Mouse (Mus musculus) ES-CJ7 (cell line): Measurements from ENCODE around the gene Gm10521.
"Not testable (repeated sequence)": the region's sequence is repeated elsewhere in the genome, so short reads cannot be mapped to it uniquely, and the experiment has no call there.

Source experiments
- DNase-seq: peaks from one replicate; pipeline ENCODE4 v3.0.0; 2011; ENCODE audit warnings: low read depth, low spot score

Gm10521 gene

GRCm38 (mm10) chr1:171895364-171895763, at the start of gene Gm10521:
Gm10521 (plus strand) TSS chr1:171895664.
- DNase-seq: not testable (repeated sequence)

- no peak for DNase-seq
Measured at GRCm38 (mm10) chr1:171848201-171848600, 47.3 kb upstream of the Gm10521 start.

GRCm38 (mm10) chr1:171848757-171849156, 46.7 kb upstream of the Gm10521 start:
- DNase-seq: no peak

GRCm38 (mm10) chr1:171849454-171849853, 46.0 kb upstream of the Gm10521 start:
- no peak for DNase-seq

- DNase-seq: no peak
Measured at GRCm38 (mm10) chr1:171865467-171865866, 30.0 kb upstream of the Gm10521 start.

GRCm38 (mm10) chr1:171886989-171887388, 8.5 kb upstream of the Gm10521 start:
- DNase-seq: peak; percentile 42

- DNase-seq: peak; percentile 80
Measured at GRCm38 (mm10) chr1:171904011-171904410, 8.5 kb downstream of the Gm10521 start.

GRCm38 (mm10) chr1:171915638-171916458, 20.4 kb downstream of the Gm10521 start:
- no peak for DNase-seq

- no peak for DNase-seq
Measured at GRCm38 (mm10) chr1:171917305-171918039, 22.0 kb downstream of the Gm10521 start, which contains the start of gene Slamf6. Slamf6 (plus strand) TSS chr1:171917515.

GRCm38 (mm10) chr1:171918136-171918920, 22.9 kb downstream of the Gm10521 start:
- DNase-seq: no peak

- DNase-seq: no peak
Measured at GRCm38 (mm10) chr1:171919193-171919592, 23.7 kb downstream of the Gm10521 start.

- no peak for DNase-seq
Measured at GRCm38 (mm10) chr1:171919901-171920510, 24.5 kb downstream of the Gm10521 start.

- no peak for DNase-seq
Measured at GRCm38 (mm10) chr1:171920989-171921621, 25.6 kb downstream of the Gm10521 start.

- no peak for DNase-seq
Measured at GRCm38 (mm10) chr1:171921641-171922040, 26.2 kb downstream of the Gm10521 start.

- no peak for DNase-seq
Measured at GRCm38 (mm10) chr1:171922844-171923243, 27.4 kb downstream of the Gm10521 start.

GRCm38 (mm10) chr1:171924900-171925299, 29.4 kb downstream of the Gm10521 start:
- DNase-seq: no peak

- no peak for DNase-seq
Measured at GRCm38 (mm10) chr1:171933851-171934250, 38.4 kb downstream of the Gm10521 start.

GRCm38 (mm10) chr1:171938952-171939948, 43.8 kb downstream of the Gm10521 start:
- no peak for DNase-seq

- DNase-seq: no peak
Measured at GRCm38 (mm10) chr1:171940626-171941025, 45.2 kb downstream of the Gm10521 start.
